Mouse (Mus musculus): ENCODE data around the gene Ccdc7a. TPM values are rescaled to one million over a fixed set of nuclear protein-coding genes. Genes with fewer than 3 reads are reported as not detected.

The Ccdc7a gene
- polyA plus RNA-seq, 1 experiment: not detected

DNA sequence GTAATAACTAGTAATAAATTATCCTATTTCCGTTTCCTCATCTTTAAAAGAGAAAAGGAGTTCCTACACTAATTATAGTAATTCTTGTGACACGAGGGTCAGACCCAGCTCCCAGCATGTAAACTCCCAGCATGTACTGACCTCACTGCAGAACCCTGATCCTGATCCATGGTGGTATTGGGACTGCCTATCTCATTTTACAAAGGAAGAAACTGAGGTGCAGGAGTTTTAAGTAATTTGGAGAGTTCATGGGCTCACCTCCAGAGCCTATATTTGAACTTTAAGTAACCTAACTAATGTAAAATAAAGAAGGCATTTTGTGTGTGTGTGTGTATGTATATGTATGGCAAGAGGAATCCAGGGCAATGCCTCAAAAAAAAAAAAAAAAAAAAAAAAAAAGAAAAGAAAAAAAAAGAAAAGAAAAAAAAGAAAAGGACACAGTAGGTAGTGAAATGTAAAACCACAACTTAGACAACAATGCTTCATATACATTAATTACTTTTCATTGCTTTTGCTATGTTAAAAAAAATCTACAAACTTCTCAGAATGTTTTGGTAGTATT lies 378.8 kb downstream of the Ccdc7a start:
- no peak for DNase-seq (ENCODE audit: low spot score)

DNA sequence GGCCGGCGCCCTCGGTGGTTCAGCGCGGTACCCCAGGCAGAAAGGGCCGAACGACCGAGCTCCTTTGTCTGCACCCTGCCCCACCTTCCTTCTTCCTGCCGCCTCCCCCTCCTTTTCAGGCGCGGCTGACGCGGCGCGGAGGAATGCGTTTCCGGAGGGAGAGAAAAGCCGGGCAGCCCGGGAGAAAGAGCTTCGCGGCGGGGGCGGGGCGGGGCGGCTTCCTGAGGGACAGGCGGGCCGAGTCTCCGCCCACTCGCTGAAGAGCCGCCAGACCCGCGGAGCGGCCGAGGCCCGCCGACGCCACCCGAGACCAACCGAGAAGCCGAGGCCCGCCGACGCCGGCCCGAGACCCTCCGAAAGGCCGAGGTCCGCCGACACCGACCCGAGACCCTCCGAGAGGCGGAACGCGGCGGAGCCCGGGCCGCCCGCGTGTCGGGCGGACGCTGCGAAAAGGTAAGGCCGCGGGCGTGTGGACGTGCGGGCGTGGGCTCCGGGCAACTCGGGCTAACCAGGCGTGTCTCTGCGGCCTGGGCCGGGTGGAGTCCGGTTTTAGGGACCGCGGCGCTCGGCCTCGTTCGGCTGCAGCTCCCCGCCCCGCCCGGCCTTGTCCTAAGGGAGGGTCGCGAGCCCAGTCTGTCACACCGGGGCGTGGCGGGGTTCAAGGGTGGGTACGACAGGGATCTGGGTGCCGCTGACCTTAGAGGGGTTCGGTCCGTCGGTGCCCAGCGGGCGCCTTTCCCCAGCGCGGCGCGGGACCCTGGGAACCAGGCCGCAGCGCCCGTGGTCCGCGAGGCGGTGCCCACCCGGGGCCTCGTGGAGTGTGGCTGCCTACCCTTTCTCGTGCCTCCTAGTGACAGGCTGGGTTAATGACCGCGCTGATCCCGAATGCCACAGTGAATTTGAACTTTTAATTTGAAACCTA lies 379.5 kb downstream of the Ccdc7a start, which contains the start of gene Itgb1:
TSS of gene Itgb1 (plus strand) at position 148 of the 922 bp plus-strand sequence.
- peak; percentile 94 for DNase-seq (ENCODE audit: low spot score)

DNA sequence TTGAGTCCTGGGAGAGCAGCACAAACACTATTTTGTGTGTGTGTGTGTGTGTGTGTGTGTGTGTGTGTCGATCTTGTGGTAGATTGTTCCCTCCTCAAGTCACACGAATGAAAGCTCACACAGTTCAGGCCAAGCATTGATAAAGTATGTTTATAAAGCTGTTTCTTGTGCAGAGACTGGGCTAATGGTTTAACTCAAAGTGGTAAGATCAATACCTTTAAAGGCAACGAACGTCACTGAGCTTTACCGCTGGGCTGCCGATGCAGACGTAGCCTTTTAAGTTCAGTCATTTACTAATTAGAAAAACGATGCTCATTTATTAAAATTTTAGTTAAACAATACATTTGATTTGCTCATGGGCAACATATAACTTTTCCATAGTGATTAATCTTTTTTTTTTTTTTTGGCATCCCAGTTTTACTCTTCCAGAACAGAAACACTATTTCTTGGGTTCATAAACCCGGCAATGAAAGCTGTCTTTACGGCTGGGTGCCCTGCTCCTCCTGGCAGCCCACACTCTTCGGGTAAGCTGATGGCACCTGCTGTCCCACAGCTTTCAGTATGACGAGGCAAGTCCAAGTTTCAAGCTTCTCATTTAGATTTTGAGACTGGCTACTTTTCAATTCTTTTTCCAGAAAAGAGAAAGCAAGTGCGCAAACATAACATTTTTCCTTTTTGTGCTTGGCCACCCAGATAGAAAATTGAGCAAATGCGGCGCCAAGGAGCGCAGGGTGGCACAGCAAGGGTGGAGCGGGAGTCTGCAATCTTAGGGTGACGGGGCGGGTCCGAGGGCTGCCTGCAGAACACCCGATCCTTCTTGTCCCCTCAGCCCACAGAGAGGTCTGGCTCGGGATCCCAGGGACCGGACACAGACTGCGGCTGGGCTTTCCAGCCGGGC lies 380.5 kb downstream of the Ccdc7a start:
- no peak for DNase-seq (ENCODE audit: low spot score)

Other genes starting within 250 kb of the Ccdc7a start
- not detected in 2 replicates for gene Ccdc7b, start 1.6 kb upstream of the Ccdc7a start, polyA plus RNA-seq (2012; rRNA removed)
- not detected in 2 replicates for gene Gm10999, start 66.1 kb upstream of the Ccdc7a start, polyA plus RNA-seq (2012; rRNA removed)
- 16.8 and 21.9 TPM in 2 replicates for gene 2610044O15Rik8, start 168.9 kb upstream of the Ccdc7a start, polyA plus RNA-seq (2012; rRNA removed)